Mouse (Mus musculus): ENCODE measurements around the gene Ccdc88a. TPM values are rescaled to one million over a fixed set of nuclear protein-coding genes. Genes with fewer than 3 reads are reported as not detected.

The Ccdc88a gene
- 31.4 and 32.0 TPM in 2 replicates for polyA plus RNA-seq (2016; fragmentation: Nextera tagmentation; extraction: Ambion mirVana)

DNA sequence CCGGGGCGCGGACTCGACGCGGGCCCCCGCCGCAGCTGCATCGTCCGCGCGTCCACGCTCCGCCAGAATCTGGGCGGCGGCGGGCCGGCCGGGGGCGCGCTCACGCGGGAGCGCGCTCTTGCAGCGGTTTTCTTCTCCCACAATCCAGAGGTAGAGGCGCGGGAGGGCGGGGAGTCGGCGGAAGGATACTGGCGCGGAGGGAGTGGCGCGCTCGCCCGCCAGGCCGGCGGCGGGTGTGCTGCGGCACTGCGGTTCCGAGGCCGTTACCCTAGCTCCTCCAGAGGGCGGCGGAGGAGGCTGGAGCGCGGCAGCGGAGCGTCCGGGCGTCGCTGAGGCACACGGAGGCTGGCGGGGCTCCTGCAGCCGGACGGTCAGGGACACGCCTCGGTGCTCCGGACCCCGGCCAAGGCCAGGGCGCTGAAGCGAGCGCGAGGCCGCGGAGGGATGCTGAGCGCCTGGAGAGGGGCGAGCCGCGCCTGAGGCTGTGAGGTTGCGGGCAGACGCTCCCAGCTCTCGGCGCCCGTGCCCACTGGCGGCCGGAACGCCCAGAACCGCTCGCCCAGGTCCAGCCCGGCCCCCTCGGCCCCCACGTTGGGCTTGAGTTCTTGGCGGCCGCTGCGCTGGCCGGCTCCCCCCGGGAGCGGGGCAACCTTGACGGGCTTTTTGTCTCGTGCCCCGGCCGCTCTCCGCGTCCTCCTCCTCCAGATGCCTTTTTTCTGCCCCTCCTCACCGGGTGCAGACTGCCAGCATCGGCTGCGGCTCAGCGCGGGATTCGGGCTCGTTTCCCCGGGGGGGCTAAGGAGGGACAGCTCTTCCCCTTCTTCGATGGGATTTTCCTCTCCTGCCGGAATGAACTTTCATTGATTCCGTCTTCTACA lies at the start of gene Ccdc88a:
Ccdc88a (plus strand) TSS at position 263 of the 878 bp plus-strand sequence.
- Histone ChIP-seq H3K9me3 (replicated peaks) (no peaks in the 10 kb centered on the region), H3K4me3 (peak within 1 kb of the TSS; percentile 86), H3K4me1 (replicated peaks) (peaks cover 12% of the 10 kb centered on the region), H3K4me2 (peak within 1 kb of the TSS; percentile 69), H3K27ac (ENCODE audit: poor library complexity, severe bottlenecking) (peak within 1 kb of the TSS; percentile 96), H3K27me3 (replicated peaks) (0 out of 2 replicates have a peak, but pooled peaks cover 6% of the 10 kb centered on the region), H3K36me3 (peaks cover 4% of the 10 kb centered on the region; the same call in 1 of the 2 replicates), H3K9ac (peak within 1 kb of the TSS; percentile 98)
- whole genome bisulfite sequencing = under 1% methylated on average over 107 of the region's 107 CpGs
- ATAC-seq (ENCODE audit: insufficient number of reproducible peaks, low FRiP score) = peak; percentile 95

DNA sequence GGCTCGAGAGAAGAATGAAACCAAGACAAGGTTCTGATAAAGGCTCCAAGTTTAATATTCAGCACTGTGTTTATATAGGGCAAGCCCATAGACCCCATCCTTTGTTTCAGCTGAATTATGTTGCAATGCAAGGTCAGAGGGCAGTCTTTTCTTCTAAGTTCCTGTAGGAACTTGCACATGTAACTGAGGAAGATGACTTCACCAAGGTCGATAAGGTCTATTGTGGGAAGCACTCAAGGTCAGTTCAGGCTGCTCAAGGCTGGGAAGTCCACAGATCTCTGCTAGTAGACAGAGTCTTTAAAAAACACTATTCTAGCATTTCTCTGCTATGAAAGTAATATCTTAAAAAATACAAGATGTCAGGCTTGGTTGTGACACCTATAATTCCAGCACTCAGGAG lies 38.0 kb upstream of the Ccdc88a start:
- Histone ChIP-seq H3K9ac (no peak overlapping the region), H3K27ac (ENCODE audit: poor library complexity, severe bottlenecking) (no peak overlapping the region), H3K36me3 (no peaks in the 10 kb centered on the region), H3K4me1 (replicated peaks) (no peaks in the 10 kb centered on the region), H3K27me3 (replicated peaks) (no peaks in the 10 kb centered on the region), H3K9me3 (replicated peaks) (no peaks in the 10 kb centered on the region), H3K4me3 (no peak overlapping the region), H3K4me2 (no peak overlapping the region)
- WGBS = 66% methylated on average over 2 of the region's 2 CpGs
- no peak for ATAC-seq (ENCODE audit: insufficient number of reproducible peaks, low FRiP score)

DNA sequence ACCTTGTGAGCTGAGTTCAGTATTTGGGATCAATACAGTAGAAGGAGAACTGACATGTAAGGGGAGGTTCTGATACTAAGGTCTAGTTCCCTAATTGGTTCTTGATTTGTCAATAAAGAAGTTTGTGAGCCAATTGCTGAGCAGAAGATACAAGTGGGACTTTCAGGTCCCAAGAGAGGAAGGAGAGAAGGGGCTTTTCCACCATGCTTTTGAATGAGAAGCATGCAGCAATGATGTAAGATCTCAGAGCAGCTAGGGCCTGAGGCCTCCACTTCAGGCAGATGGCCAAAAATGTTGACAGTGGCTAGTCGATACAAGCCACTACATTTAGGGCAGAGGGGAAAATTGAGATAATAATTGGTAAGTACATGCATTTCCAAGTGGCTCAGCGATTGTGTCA lies 32.2 kb upstream of the Ccdc88a start:
- Histone ChIP-seq H3K4me3 (no peak overlapping the region), H3K4me1 (replicated peaks) (no peaks in the 10 kb centered on the region), H3K9ac (no peak overlapping the region), H3K27me3 (replicated peaks) (no peaks in the 10 kb centered on the region), H3K4me2 (no peak overlapping the region), H3K36me3 (no peaks in the 10 kb centered on the region), H3K27ac (ENCODE audit: poor library complexity, severe bottlenecking) (no peak overlapping the region), H3K9me3 (replicated peaks) (no peaks in the 10 kb centered on the region)
- WGBS = 54% methylated on average over 2 of the region's 2 CpGs
- no peak for ATAC-seq (ENCODE audit: insufficient number of reproducible peaks, low FRiP score)

DNA sequence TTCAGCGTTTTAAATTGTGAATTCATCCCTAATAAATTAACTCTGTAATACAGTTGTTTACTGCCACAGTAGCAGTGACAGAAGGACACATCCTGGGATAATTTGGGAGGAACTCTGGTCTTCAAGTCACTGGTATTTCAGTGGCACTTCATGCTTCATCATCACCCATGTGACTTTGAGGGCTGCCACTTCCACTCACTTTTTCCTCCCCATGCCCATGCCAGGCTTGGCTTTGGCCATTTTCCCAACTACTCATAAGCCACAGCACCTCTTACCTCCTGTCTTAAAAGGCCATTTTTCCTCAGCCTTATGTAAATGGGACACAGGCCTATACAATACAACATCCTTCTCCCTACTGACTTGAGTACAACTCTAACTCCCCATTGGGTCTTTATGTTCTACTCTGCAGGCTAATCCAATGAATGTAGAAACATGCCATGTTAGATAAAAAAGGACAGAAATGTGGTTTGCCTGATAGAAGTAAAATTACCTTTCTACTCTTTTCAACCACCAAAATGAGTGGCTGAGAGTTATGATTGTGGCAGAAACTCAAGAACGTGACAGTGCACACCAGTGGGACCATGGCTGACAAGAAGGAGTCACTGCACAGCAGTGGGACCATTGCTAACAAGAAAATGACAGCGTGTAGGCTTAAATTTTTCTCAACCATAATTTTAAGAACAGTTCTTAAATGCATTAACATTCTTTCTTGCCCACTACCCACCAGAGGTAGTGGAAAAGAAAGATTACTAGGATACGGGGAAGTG lies 28.4 kb upstream of the Ccdc88a start:
- no peak for ATAC-seq (ENCODE audit: insufficient number of reproducible peaks, low FRiP score)
- Histone ChIP-seq H3K36me3 (no peaks in the 10 kb centered on the region), H3K27me3 (replicated peaks) (no peaks in the 10 kb centered on the region), H3K4me3 (no peak overlapping the region), H3K4me1 (replicated peaks) (no peaks in the 10 kb centered on the region), H3K27ac (ENCODE audit: poor library complexity, severe bottlenecking) (no peak overlapping the region), H3K9ac (no peak overlapping the region), H3K9me3 (replicated peaks) (no peaks in the 10 kb centered on the region), H3K4me2 (no peak overlapping the region)
- 64% methylated on average over 4 of the region's 4 CpGs for WGBS

DNA sequence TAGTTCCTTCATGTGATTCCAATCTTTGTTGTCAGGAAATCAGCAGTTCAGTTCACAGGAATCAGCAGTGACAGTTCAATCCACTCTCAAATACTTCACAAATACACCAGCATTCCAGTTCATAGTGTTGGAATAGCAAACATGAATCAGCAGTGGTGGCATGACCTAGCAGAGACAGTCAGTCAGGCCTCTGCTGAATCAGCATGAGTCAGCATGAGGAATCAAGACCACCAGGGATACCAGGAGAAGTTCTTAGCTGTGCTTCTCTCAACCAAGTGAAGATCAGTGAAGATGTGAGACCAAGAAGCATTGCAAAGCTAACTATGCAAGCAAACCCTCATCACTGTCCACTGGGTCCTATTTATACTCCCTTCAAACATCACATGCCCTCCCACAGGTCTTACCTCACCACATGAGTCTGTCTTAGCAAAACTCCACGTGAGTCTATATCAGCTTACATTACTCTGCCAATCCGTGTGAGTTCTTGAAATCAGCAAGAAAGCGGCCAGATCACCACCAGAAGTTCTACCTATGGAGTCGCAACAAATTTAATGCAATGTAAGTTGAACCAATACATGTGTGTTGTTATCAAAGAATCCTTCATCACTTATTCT lies 27.7 kb upstream of the Ccdc88a start:
- H3K36me3 ChIP-seq = no peaks in the 10 kb centered on the region
- no peak overlapping the region for H3K9ac ChIP-seq
- no peaks in the 10 kb centered on the region for H3K27me3 ChIP-seq (replicated peaks)
- 65% methylated on average over 4 of the region's 4 CpGs for WGBS
- no peaks in the 10 kb centered on the region for H3K9me3 ChIP-seq (replicated peaks)
- H3K4me3 ChIP-seq = no peak overlapping the region
- H3K27ac ChIP-seq (ENCODE audit: poor library complexity, severe bottlenecking) = no peak overlapping the region
- H3K4me2 ChIP-seq = no peak overlapping the region
- ATAC-seq (ENCODE audit: insufficient number of reproducible peaks, low FRiP score) = peak; percentile 92
- H3K4me1 ChIP-seq (replicated peaks) = no peaks in the 10 kb centered on the region

DNA sequence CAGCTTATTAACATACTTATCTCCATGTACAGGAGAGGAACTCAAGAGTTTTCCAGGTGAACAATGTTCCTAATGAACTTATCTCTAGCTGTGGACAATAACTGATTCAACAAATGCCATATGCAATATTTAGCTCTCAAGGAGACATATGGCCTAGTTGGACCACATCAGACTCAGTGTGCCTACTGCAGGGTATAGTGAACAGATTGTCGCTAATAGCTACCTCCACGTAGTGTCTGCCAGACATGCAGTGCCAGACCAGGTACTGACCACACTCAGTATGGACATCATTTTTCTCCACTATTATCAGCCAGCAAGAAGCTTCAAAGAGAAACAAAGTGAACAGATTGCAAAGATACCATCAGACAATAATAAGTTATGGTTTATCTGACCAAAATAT lies 22.6 kb upstream of the Ccdc88a start:
- no peak for ATAC-seq (ENCODE audit: insufficient number of reproducible peaks, low FRiP score)
- H3K4me3 ChIP-seq = no peak overlapping the region
- no peaks in the 10 kb centered on the region for H3K27me3 ChIP-seq (replicated peaks)
- no peaks in the 10 kb centered on the region for H3K36me3 ChIP-seq
- no peaks in the 10 kb centered on the region for H3K4me1 ChIP-seq (replicated peaks)
- H3K4me2 ChIP-seq = no peak overlapping the region
- WGBS = 91% methylated on average over 2 of the region's 2 CpGs
- H3K9ac ChIP-seq = no peak overlapping the region
- H3K27ac ChIP-seq (ENCODE audit: poor library complexity, severe bottlenecking) = no peak overlapping the region
- no peaks in the 10 kb centered on the region for H3K9me3 ChIP-seq (replicated peaks)

DNA sequence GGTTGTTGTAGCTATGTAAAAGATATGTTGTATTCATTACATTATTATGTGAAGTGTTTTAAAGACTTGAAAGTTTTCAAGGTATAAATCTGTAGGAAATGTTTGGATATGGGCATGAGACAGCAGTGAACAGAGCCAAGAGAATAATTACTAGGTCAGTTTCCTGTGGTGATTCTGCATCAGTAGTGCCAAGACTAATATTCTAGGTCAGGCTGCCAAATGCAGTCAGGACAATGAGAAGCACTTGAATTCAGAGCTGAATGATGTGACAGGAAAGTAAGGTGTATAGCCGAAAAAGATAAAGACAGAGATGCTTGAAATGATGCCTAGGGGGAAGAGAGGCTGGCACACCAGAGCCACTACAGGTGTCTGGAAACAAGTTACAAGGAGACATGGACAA lies 21.2 kb upstream of the Ccdc88a start:
- H3K4me3 ChIP-seq = no peak overlapping the region
- no peak overlapping the region for H3K27ac ChIP-seq (ENCODE audit: poor library complexity, severe bottlenecking)
- no peaks in the 10 kb centered on the region for H3K9me3 ChIP-seq (replicated peaks)
- H3K9ac ChIP-seq = no peak overlapping the region
- no peaks in the 10 kb centered on the region for H3K36me3 ChIP-seq
- no peaks in the 10 kb centered on the region for H3K27me3 ChIP-seq (replicated peaks)
- no peak overlapping the region for H3K4me2 ChIP-seq
- no peak for ATAC-seq (ENCODE audit: insufficient number of reproducible peaks, low FRiP score)
- H3K4me1 ChIP-seq (replicated peaks) = no peaks in the 10 kb centered on the region
- 65% methylated on average over 1 of the region's 1 CpGs for WGBS

DNA sequence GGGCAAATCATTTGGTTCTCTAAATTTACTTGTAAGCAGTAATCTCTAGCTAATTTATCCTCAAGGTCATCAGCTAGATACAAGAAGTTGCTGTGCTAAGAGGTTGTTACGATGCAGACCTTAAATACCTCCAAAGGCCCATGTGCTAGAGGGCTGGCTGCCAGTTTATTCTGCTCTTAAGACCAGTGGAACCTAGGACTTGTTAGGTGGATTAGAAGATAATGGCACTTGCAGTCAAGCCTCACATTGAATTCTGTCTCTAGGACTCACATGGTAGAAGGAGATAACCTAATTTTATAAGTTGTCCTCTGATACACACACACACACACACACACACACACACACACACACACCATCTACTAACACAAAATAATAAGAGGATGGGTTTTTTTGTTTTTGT lies 5.3 kb upstream of the Ccdc88a start:
- Histone ChIP-seq H3K36me3 (no peaks in the 10 kb centered on the region), H3K4me1 (replicated peaks) (no peaks in the 10 kb centered on the region), H3K27ac (ENCODE audit: poor library complexity, severe bottlenecking) (no peak overlapping the region), H3K4me3 (no peak overlapping the region), H3K9me3 (replicated peaks) (no peaks in the 10 kb centered on the region), H3K9ac (no peak overlapping the region), H3K27me3 (replicated peaks) (0 out of 2 replicates have a peak, but pooled peaks cover 8% of the 10 kb centered on the region), H3K4me2 (no peak overlapping the region)
- no peak for ATAC-seq (ENCODE audit: insufficient number of reproducible peaks, low FRiP score)
- WGBS = 69% methylated on average over 1 of the region's 1 CpGs

DNA sequence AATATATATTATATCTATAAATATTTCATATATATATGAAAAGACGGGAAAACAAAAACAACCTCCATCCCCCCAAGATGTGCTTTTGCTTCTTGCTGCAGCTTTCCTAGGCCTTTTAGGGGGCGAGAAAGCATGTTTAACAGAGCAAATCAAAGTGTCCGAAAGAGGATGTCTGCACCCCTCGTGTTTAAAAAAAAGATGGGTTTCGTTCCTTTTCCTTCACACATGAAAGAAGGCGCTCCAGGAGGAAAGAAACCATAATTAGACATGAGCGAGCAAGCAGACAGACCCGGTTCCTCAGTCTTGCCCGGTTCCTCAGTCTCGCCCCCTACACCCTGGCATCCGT lies 435 bp upstream of the Ccdc88a start:
- 6% methylated on average over 11 of the region's 11 CpGs for WGBS
- no peak for ATAC-seq (ENCODE audit: insufficient number of reproducible peaks, low FRiP score)
- peaks cover 4% of the 10 kb centered on the region; the same call in 1 of the 2 replicates for H3K36me3 ChIP-seq

DNA sequence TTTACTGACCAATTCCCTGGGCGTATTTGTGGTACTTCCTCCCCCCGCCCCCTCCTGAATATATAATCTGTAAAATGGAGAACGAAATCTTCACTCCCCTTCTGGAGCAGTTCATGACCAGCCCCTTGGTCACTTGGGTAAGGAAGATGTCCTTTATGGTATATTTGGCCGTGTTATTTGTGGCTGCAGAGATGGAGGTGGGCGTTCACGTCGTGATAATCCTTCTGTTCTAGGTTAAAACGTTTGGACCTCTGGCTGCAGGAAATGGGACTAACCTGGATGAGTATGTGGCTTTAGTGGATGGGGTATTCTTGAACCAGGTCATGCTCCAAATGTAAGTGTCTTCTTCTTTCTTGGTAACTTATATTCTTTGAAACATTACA lies 807 bp downstream of the Ccdc88a start:
- peak overlapping the region; percentile 86 for H3K4me3 ChIP-seq
- 0% methylated on average over 8 of the region's 8 CpGs for WGBS

More for the DNA sequence above, 435 bp upstream of the Ccdc88a start:
- Histone ChIP-seq H3K4me2 (peak overlapping the region; percentile 69), H3K9me3 (replicated peaks) (no peaks in the 10 kb centered on the region), H3K27me3 (replicated peaks) (0 out of 2 replicates have a peak, but pooled peaks cover 8% of the 10 kb centered on the region), H3K4me3 (peak overlapping the region; percentile 86), H3K4me1 (replicated peaks) (peaks cover 12% of the 10 kb centered on the region), H3K27ac (ENCODE audit: poor library complexity, severe bottlenecking) (no peak overlapping the region), H3K9ac (peak overlapping the region; percentile 98)

DNA sequence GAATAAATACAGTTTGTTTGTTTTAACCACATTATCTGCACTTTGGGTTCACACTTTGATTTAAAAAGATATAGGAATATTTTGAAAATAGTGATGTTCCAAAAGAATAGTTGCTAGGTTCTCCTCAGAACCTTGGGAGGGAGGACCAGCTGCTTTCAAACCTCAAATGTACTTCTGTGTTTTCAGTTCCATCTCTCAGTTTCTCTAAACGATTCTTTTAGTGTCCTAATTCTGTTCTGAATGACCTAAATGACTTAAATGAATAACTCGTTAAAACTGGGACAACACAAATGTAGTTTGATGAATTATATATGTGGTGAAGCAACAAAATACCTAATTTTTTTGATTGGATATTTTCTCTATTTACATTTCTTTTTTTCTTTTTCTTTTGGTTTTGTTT lies 3.2 kb downstream of the Ccdc88a start:
- Histone ChIP-seq H3K27ac (ENCODE audit: poor library complexity, severe bottlenecking) (no peak overlapping the region), H3K36me3 (peaks cover 4% of the 10 kb centered on the region; the same call in 1 of the 2 replicates), H3K9ac (no peak overlapping the region), H3K4me2 (no peak overlapping the region), H3K27me3 (replicated peaks) (no peaks in the 10 kb centered on the region), H3K9me3 (replicated peaks) (no peaks in the 10 kb centered on the region), H3K4me3 (no peak overlapping the region), H3K4me1 (replicated peaks) (peaks cover 12% of the 10 kb centered on the region)
- WGBS = 84% methylated on average over 2 of the region's 2 CpGs
- ATAC-seq (ENCODE audit: insufficient number of reproducible peaks, low FRiP score) = no peak

More for the DNA sequence above, 807 bp downstream of the Ccdc88a start:
- Histone ChIP-seq H3K4me2 (peak overlapping the region; percentile 69), H3K9ac (peak overlapping the region; percentile 98), H3K27me3 (replicated peaks) (0 out of 2 replicates have a peak, but pooled peaks cover under 1% of the 10 kb centered on the region), H3K9me3 (replicated peaks) (no peaks in the 10 kb centered on the region), H3K4me1 (replicated peaks) (peaks cover 12% of the 10 kb centered on the region), H3K27ac (ENCODE audit: poor library complexity, severe bottlenecking) (peak overlapping the region; percentile 96), H3K36me3 (peaks cover 4% of the 10 kb centered on the region; the same call in 1 of the 2 replicates)
- peak; percentile 2; the same call in 1 of the 2 replicates for ATAC-seq (ENCODE audit: insufficient number of reproducible peaks, low FRiP score)

Measured in heart, embryonic 12.5 days (tissue).